In the genomic region with DNA sequence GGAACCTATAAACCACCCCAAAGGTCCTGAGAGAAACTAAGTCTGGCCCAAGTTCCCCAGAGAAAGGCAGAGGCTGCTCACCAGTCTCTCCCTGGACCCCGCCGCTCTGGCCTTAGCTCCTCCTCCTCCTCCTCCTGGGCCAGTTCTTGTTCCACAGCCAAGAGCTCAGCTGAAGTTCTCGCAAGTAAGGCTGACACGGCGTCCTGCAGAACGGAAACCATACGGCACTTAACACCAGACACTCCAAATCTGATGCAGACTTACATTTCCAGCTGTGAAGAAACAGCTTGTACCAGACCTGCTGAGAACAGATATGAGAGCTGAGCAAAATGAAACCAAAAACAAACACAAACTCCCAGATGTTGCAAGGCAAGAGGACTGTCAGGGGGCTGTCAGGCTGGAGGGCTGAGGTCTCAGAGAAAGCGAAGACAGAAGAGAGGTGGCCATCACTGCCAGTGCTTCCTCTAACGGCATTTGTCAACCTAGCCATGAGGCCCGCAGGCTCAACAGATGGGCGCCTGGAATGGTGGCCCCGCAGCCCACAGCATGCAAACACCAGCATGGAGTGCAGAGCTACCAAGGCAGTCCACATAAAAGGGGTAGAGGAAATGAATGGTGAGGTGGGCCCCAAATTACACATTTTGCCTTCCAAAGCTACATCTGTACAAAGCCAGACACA, we compare ENCODE assay signal across 9 mouse cellular contexts. TPM values are rescaled to one million over a fixed set of nuclear protein-coding genes. Genes with fewer than 3 reads are reported as not detected.
A peak's percentile ranks its signal among the peaks of the same experiment; 100 is the strongest.
DNase-seq lines count a peak whose midpoint lies in the region; ATAC-seq and TF ChIP-seq lines count a peak whose summit lies in the region.
"Had no signal": no experiment of that assay in that cellular context is flagged by ENCODE, and none has a peak within 500 bp of the region (broad histone marks: within the 10 kb centered on the region; RNA-seq: fewer than 3 reads in every experiment).

No protein-coding gene starts in this region.

- no peak for TF ChIP-seq CTCF in olfactory bulb, adult 2 months (IDR thresholded peaks at IDR 0.05; ENCODE audit: insufficient read depth, low read depth, low read length)

- no peak for TF ChIP-seq POLR2A in olfactory bulb, adult 2 months (IDR thresholded peaks at IDR 0.05; ENCODE audit: insufficient read depth, low read depth, low read length)

- H3K9me3 ChIP-seq in liver, embryonic 12.5 days (replicated peaks): no peaks in the 10 kb centered on the region

- ATAC-seq in liver, embryonic 12.5 days: no peak

- peak; percentile 13 to 45 for DNase-seq in adrenal gland, postnatal 36 days
- DNase-seq in adrenal gland, adult 8-10 months: no peak
- DNase-seq in spleen, postnatal 10 days (ENCODE audit: low spot score in 2 of 2): peak; percentile 17 to 39
- DNase-seq in spleen, postnatal 4 days (ENCODE audit: low spot score in 2 of 2): no peak
- DNase-seq in heart, postnatal 36 days: peak; percentile 57 to 68
- no peak for DNase-seq in urinary bladder, postnatal 25 days (ENCODE audit: low spot score)

- H3K27ac ChIP-seq in liver, embryonic 12.5 days: no peak overlapping the region
- peak overlapping the region; percentile 1; the same call in 1 of the 2 replicates for H3K27ac ChIP-seq in olfactory bulb, adult 2 months (ENCODE audit: insufficient read depth, low read depth, low read length)

- intact Hi-C loops in heart, postnatal 36 days (cut with DNase I): no loop called here

- peaks cover 10% of the 10 kb centered on the region for H3K4me1 ChIP-seq in liver, embryonic 12.5 days
- H3K4me1 ChIP-seq in olfactory bulb, adult 2 months (ENCODE audit: control insufficient read depth, insufficient read depth, low read length): peaks cover 17% of the 10 kb centered on the region

- H3K27me3 ChIP-seq in liver, embryonic 12.5 days (replicated peaks): no peaks in the 10 kb centered on the region

- peak overlapping the region; percentile 50 for H3K4me2 ChIP-seq in liver, embryonic 12.5 days

- peak overlapping the region; percentile 17; the same call in 1 of the 2 replicates for H3K9ac ChIP-seq in liver, embryonic 12.5 days

- peak overlapping the region; percentile 37 for H3K4me3 ChIP-seq in liver, embryonic 12.5 days
- H3K4me3 ChIP-seq in olfactory bulb, adult 2 months (ENCODE audit: insufficient read depth, low read depth, low read length): peak overlapping the region; percentile 5; the same call in 1 of the 2 replicates

- WGBS in liver, embryonic 12.5 days (ENCODE audit: insufficient replicate concordance): 49% methylated on average over 12 of the region's 12 CpGs
- 51% methylated on average over 12 of the region's 12 CpGs for WGBS in olfactory bulb, adult 2 months

- peaks cover 44% of the 10 kb centered on the region for H3K36me3 ChIP-seq in liver, embryonic 12.5 days

RNA-seq across cellular contexts. Expression of a gene that starts 27.7 kb away (rescaled TPM):
- total RNA-seq in adrenal gland, postnatal 36 days (2021): 1 to 10 TPM in 1 of 2 experiments, under 1 TPM in 1; 0.95 to 2.6 TPM
- 1 to 10 TPM; 1.2 to 2.3 (median 1.5) TPM for total RNA-seq in adrenal gland, adult 8-10 months (2022)
- total RNA-seq in heart, postnatal 36 days (2021): not detected
- not detected in 2 replicates for polyA plus RNA-seq in liver, embryonic 12.5 days (2016; fragmentation: Nextera tagmentation; extraction: Ambion mirVana)
- not detected in 2 replicates for polyA plus RNA-seq in olfactory bulb, adult 2 months (2012; ENCODE audit: insufficient read depth, insufficient read length, low replicate concordance, missing spikeins)
- polyA plus RNA-seq: C2C12 had no signal

RNA-seq across cellular contexts. Expression of a gene that starts 30.0 kb away (rescaled TPM):
- not detected for total RNA-seq in adrenal gland, postnatal 36 days (2021)
- total RNA-seq in adrenal gland, adult 8-10 months (2022): not detected
- not detected for total RNA-seq in heart, postnatal 36 days (2021)
- not detected in 2 replicates for polyA plus RNA-seq in liver, embryonic 12.5 days (2016; fragmentation: Nextera tagmentation; extraction: Ambion mirVana)
- polyA plus RNA-seq in olfactory bulb, adult 2 months (2012; ENCODE audit: insufficient read depth, insufficient read length, low replicate concordance, missing spikeins): not detected in 2 replicates
- polyA plus RNA-seq: C2C12 had no signal

Comparison
In these comparisons a context has a peak if more than half of its experiments do, and no peak if none do; other contexts are left out.
1. DNase-seq: peak in adrenal gland, postnatal 36 days (2 of 2), spleen, postnatal 10 days (2 of 2) and heart, postnatal 36 days (2 of 2); none in adrenal gland, adult 8-10 months (single experiment), spleen, postnatal 4 days (0 of 2) and urinary bladder, postnatal 25 days (single experiment).